Mouse (Mus musculus) stomach, embryonic 16.5 days (tissue): ENCODE measurements around the gene Mpp3. TPM values are rescaled to one million over a fixed set of nuclear protein-coding genes. Genes with fewer than 3 reads are reported as not detected.

Experiments
- ATAC-seq: fragments of 200-750 bp; cut with Nextera tagmentation; 2 replicates; pipeline ENCODE4 v1.8.0; 2017; ENCODE audit warnings: moderate number of reproducible peaks, moderate TSS enrichment; ENCODE audit not compliant: insufficient read depth, low FRiP score
- H3K27ac ChIP-seq: fragments of 300-500 bp; sonication (generic); 2 replicates; pipeline ENCODE4 v1.5.1; 2014; ENCODE audit warnings: low read length
- H3K27me3 ChIP-seq: fragments of 300-500 bp; sonication (generic); 2 replicates; pipeline ENCODE4 v1.6.1; 2014; ENCODE audit warnings: low read length, control low read depth, mixed read lengths; ENCODE audit not compliant: control insufficient read depth, insufficient read depth
- H3K36me3 ChIP-seq: fragments of 300-500 bp; sonication (generic); 2 replicates; pipeline ENCODE4 v1.6.1; 2014; ENCODE audit warnings: low read length; ENCODE audit not compliant: control insufficient read depth, insufficient read depth
- H3K4me1 ChIP-seq: fragments of 300-500 bp; sonication (generic); 2 replicates; pipeline ENCODE4 v1.6.1; 2014; ENCODE audit warnings: low read length, control low read depth, mixed read lengths; ENCODE audit not compliant: control insufficient read depth, insufficient read depth
- H3K4me2 ChIP-seq: fragments of 300-500 bp; sonication (generic); 2 replicates; pipeline ENCODE4 v1.6.1; 2014; ENCODE audit warnings: low read depth, low read length, mixed read lengths
- H3K4me3 ChIP-seq: fragments of 300-500 bp; sonication (generic); replicated peaks from 2 replicates; pipeline ENCODE4 v1.5.1; 2014; ENCODE audit warnings: mild to moderate bottlenecking, low read length
- H3K9ac ChIP-seq: fragments of 300-500 bp; sonication (generic); 2 replicates; pipeline ENCODE4 v1.6.1; 2014; ENCODE audit warnings: low read length
- H3K9me3 ChIP-seq: fragments of 300-500 bp; sonication (generic); replicated peaks from 2 replicates; pipeline ENCODE4 v1.6.1; 2016; ENCODE audit warnings: low read length, control low read depth; ENCODE audit not compliant: control insufficient read depth
- WGBS: fragments of 180-500 bp; shearing (Covaris S2); extraction: QIAGEN DNeasy Blood & Tissue Kit; methylation state at CpG from one replicate; pipeline ENCODE4 v1.1.7; 2014; 5-methylcytosine and 5-hydroxymethylcytosine counted together
- polyA plus RNA-seq: library from polyadenylated mRNA; unstranded; fragments of >200 nt; fragmentation: Nextera tagmentation; extraction: Ambion mirVana; gene quantifications from 2 replicates; pipeline ENCODE4 v1.2.1, GENCODE M21; 2015

The Mpp3 gene
- polyA plus RNA-seq, 1 experiment from 2014 or later, result 9.6 TPM

GRCm38 (mm10) chr11:101983431-101983921 lies 44.8 kb downstream of the Mpp3 start:
- H3K4me1 ChIP-seq, result peaks cover 16% of the 10 kb centered on the region
- no peaks in the 10 kb centered on the region for H3K9me3 ChIP-seq
- no peaks in the 10 kb centered on the region for H3K27me3 ChIP-seq
- ATAC-seq, result no peak
- H3K36me3 ChIP-seq, result no peaks in the 10 kb centered on the region
- peak overlapping the region; percentile 71 for H3K4me3 ChIP-seq
- H3K4me2 ChIP-seq, result peak overlapping the region; percentile 97
- WGBS, result 62% methylated on average over 10 of the region's 10 CpGs
- H3K27ac ChIP-seq, result peak overlapping the region; percentile 13; the same call in 1 of the 2 replicates
- H3K9ac ChIP-seq, result peak overlapping the region; percentile 5; the same call in 1 of the 2 replicates

DNA sequence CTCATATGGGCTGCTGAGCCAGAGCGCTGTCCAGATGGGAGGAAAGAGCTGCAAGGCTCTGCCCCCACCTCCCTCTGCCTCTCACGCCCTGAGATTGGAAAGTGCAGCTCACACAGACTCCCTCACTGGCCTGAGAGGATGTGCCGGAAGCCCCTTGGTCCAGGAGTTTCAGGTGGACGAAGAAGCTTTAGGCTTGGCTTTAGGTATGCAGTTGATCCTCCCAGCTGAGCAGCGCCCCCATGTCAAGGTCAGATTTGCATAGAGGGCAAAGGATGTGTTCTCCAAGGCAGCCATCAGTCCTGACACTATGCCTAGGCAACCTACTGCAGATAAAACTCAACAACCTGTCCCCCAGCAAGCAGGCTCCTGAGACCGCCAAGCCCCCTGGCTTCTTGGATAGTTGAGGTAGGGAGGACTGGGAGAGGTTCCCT lies 45.3 kb downstream of the Mpp3 start:
- WGBS, result 54% methylated on average over 6 of the region's 6 CpGs
- Histone ChIP-seq H3K4me1 (peaks cover 16% of the 10 kb centered on the region), H3K9me3 (no peaks in the 10 kb centered on the region), H3K4me2 (peak overlapping the region; percentile 97; the same call in 1 of the 2 replicates), H3K27me3 (no peaks in the 10 kb centered on the region), H3K27ac (peak overlapping the region; percentile 13; the same call in 1 of the 2 replicates), H3K4me3 (no peak overlapping the region), H3K36me3 (no peaks in the 10 kb centered on the region), H3K9ac (0 out of 2 replicates have a peak overlapping the region, but pooled peaks have one; percentile 5)
- ATAC-seq, result no peak

GRCm38 (mm10) chr11:101981850-101982249 lies 46.4 kb downstream of the Mpp3 start:
- 83% methylated on average over 12 of the region's 12 CpGs for WGBS
- no peak for ATAC-seq

GRCm38 (mm10) chr11:101980603-101981157 lies 47.6 kb downstream of the Mpp3 start:
- ATAC-seq, result no peak
- Histone ChIP-seq H3K9ac (no peak overlapping the region), H3K4me1 (peaks cover 14% of the 10 kb centered on the region), H3K36me3 (no peaks in the 10 kb centered on the region), H3K4me3 (no peak overlapping the region), H3K4me2 (no peak overlapping the region), H3K27me3 (no peaks in the 10 kb centered on the region), H3K27ac (no peak overlapping the region), H3K9me3 (no peaks in the 10 kb centered on the region)
- 81% methylated on average over 9 of the region's 9 CpGs for WGBS

More at GRCm38 (mm10) chr11:101981850-101982249, 46.4 kb downstream of the Mpp3 start:
- H3K9ac ChIP-seq, result no peak overlapping the region
- no peak overlapping the region for H3K4me3 ChIP-seq
- H3K36me3 ChIP-seq, result no peaks in the 10 kb centered on the region
- no peaks in the 10 kb centered on the region for H3K27me3 ChIP-seq
- H3K4me1 ChIP-seq, result peaks cover 16% of the 10 kb centered on the region
- H3K4me2 ChIP-seq, result no peak overlapping the region
- no peaks in the 10 kb centered on the region for H3K9me3 ChIP-seq
- no peak overlapping the region for H3K27ac ChIP-seq

DNA sequence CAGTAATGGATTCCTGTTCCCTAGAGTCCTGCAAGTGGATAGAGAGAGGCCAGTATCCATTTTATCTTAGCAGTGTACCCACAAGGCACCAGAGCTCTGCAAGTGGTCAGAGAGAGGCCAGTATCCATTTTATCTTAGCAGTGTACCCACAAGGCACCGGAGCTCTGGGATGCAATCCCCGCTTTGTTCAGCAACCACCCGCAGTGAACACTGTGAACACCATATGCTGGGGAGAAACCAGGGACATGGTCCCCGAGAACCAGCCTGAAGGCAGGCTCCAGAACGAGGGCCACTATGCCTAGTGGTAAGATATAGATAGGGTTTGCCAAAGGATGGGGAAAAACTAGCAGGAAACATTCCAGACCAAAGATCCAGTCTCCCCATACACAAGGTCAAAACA lies 49.1 kb downstream of the Mpp3 start:
- Histone ChIP-seq H3K4me2 (no peak overlapping the region), H3K27ac (no peak overlapping the region), H3K27me3 (no peaks in the 10 kb centered on the region), H3K9ac (no peak overlapping the region), H3K4me1 (peaks cover 8% of the 10 kb centered on the region; the same call in 1 of the 2 replicates), H3K9me3 (no peaks in the 10 kb centered on the region), H3K4me3 (no peak overlapping the region), H3K36me3 (no peaks in the 10 kb centered on the region)
- ATAC-seq, result no peak
- 88% methylated on average over 5 of the region's 5 CpGs for WGBS

GRCm38 (mm10) chr11:101976949-101977348 lies 51.3 kb downstream of the Mpp3 start:
- H3K4me1 ChIP-seq, result no peaks in the 10 kb centered on the region
- H3K4me3 ChIP-seq, result no peak overlapping the region
- ATAC-seq, result no peak
- H3K36me3 ChIP-seq, result no peaks in the 10 kb centered on the region
- H3K27me3 ChIP-seq, result no peaks in the 10 kb centered on the region
- H3K9ac ChIP-seq, result no peak overlapping the region
- WGBS, result 91% methylated on average over 7 of the region's 7 CpGs
- H3K4me2 ChIP-seq, result no peak overlapping the region
- H3K27ac ChIP-seq, result no peak overlapping the region
- no peaks in the 10 kb centered on the region for H3K9me3 ChIP-seq

- H3K27ac ChIP-seq, result no peak overlapping the region
- 49% methylated on average over 9 of the region's 9 CpGs for WGBS
- no peak overlapping the region for H3K4me2 ChIP-seq
- no peaks in the 10 kb centered on the region for H3K36me3 ChIP-seq
- H3K4me3 ChIP-seq, result no peak overlapping the region
- H3K9ac ChIP-seq, result no peak overlapping the region
- H3K4me1 ChIP-seq, result no peaks in the 10 kb centered on the region
- H3K9me3 ChIP-seq, result no peaks in the 10 kb centered on the region
- H3K27me3 ChIP-seq, result no peaks in the 10 kb centered on the region
- no peak for ATAC-seq
These were observed 53.3 kb downstream of the Mpp3 start for GRCm38 (mm10) chr11:101974923-101975322.

DNA sequence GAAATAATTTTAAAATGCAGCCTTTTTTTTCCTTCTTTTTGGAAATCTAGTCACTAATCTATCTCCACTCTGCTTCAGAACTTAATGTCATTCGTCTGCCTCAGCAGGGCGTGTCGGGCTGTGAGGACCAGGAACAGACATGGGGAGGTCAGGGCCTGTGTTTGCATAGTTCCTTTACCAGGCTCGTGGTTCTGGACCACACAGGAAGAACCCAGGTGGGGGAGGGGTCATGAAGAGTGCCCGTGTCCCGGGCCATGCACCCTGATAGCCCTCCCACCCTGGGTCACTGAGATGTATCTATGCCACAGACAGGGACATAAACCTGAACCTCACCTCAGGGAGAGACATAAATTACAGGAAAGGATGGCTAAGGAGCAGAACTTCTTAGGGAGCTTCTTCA lies 54.1 kb downstream of the Mpp3 start:
- no peak overlapping the region for H3K9ac ChIP-seq
- 49% methylated on average over 6 of the region's 6 CpGs for WGBS
- H3K4me2 ChIP-seq, result no peak overlapping the region
- no peak for ATAC-seq
- H3K9me3 ChIP-seq, result no peaks in the 10 kb centered on the region
- no peak overlapping the region for H3K27ac ChIP-seq
- no peaks in the 10 kb centered on the region for H3K27me3 ChIP-seq
- no peaks in the 10 kb centered on the region for H3K36me3 ChIP-seq
- H3K4me3 ChIP-seq, result no peak overlapping the region
- H3K4me1 ChIP-seq, result no peaks in the 10 kb centered on the region

GRCm38 (mm10) chr11:101973496-101973895 lies 54.8 kb downstream of the Mpp3 start:
- H3K27ac ChIP-seq, result no peak overlapping the region
- H3K4me2 ChIP-seq, result no peak overlapping the region
- no peaks in the 10 kb centered on the region for H3K4me1 ChIP-seq
- H3K4me3 ChIP-seq, result no peak overlapping the region
- no peaks in the 10 kb centered on the region for H3K27me3 ChIP-seq
- WGBS, result 73% methylated on average over 9 of the region's 9 CpGs
- H3K9me3 ChIP-seq, result no peaks in the 10 kb centered on the region
- H3K36me3 ChIP-seq, result no peaks in the 10 kb centered on the region
- H3K9ac ChIP-seq, result no peak overlapping the region
- ATAC-seq, result no peak
